Comparison of ENCODE assay signal across 27 mouse cellular contexts in genomic region chr16:40392106-40392505, GRCm38 (mm10).
DNase-seq lines count a peak whose midpoint lies in the region; ATAC-seq lines count a peak whose summit lies in the region.
"Had no signal": no experiment of that assay in that cellular context is flagged by ENCODE, and none has a peak within 500 bp of the region (broad histone marks: within the 10 kb centered on the region; RNA-seq: fewer than 3 reads in every experiment).

No protein-coding gene starts in this region.

- no peak overlapping the region for H3K4me3 ChIP-seq in neural tube, embryonic 11.5 days (ENCODE audit: low read depth, low read length)
- H3K4me3 ChIP-seq in hindbrain, embryonic 14.5 days (replicated peaks; ENCODE audit: low read length) = no peak overlapping the region
- no peak overlapping the region for H3K4me3 ChIP-seq in midbrain, embryonic 13.5 days (replicated peaks)
- H3K4me3 ChIP-seq in heart, embryonic 11.5 days (ENCODE audit: low read depth, low read length) = no peak overlapping the region
- H3K4me3 ChIP-seq: embryonic facial prominence, embryonic 15.5 days; heart, embryonic 13.5 days; kidney, embryonic 15.5 days; limb, embryonic 13.5 days; liver, embryonic 12.5 days; megakaryocyte, embryonic 14.5 days; myocyte; stomach, embryonic 15.5 days had no signal

- H3K9me3 ChIP-seq in neural tube, embryonic 11.5 days (ENCODE audit: control insufficient read depth, low read length) = no peaks in the 10 kb centered on the region
- no peaks in the 10 kb centered on the region for H3K9me3 ChIP-seq in hindbrain, embryonic 14.5 days (ENCODE audit: control insufficient read depth, low read length)
- no peaks in the 10 kb centered on the region for H3K9me3 ChIP-seq in midbrain, embryonic 13.5 days
- no peaks in the 10 kb centered on the region for H3K9me3 ChIP-seq in heart, embryonic 11.5 days (replicated peaks; ENCODE audit: control insufficient read depth, low read length)
- H3K9me3 ChIP-seq: embryonic facial prominence, embryonic 15.5 days; heart, embryonic 13.5 days; kidney, embryonic 15.5 days; limb, embryonic 13.5 days; liver, embryonic 12.5 days; megakaryocyte, embryonic 14.5 days; stomach, embryonic 15.5 days had no signal

- 49% methylated on average over 4 of the region's 4 CpGs for WGBS in neural tube, embryonic 11.5 days
- 24% methylated on average over 4 of the region's 4 CpGs for WGBS in hindbrain, embryonic 14.5 days
- WGBS in midbrain, embryonic 13.5 days = 31% methylated on average over 4 of the region's 4 CpGs
- WGBS in heart, embryonic 11.5 days (ENCODE audit: insufficient replicate concordance) = 79% methylated on average over 4 of the region's 4 CpGs

- H3K27me3 ChIP-seq in neural tube, embryonic 11.5 days (ENCODE audit: control insufficient read depth, insufficient read depth, low read length) = no peaks in the 10 kb centered on the region
- no peaks in the 10 kb centered on the region for H3K27me3 ChIP-seq in hindbrain, embryonic 14.5 days (ENCODE audit: control insufficient read depth, insufficient read depth, low read length)
- H3K27me3 ChIP-seq in midbrain, embryonic 13.5 days = no peaks in the 10 kb centered on the region
- no peaks in the 10 kb centered on the region for H3K27me3 ChIP-seq in heart, embryonic 11.5 days (ENCODE audit: control insufficient read depth, insufficient read depth, low read length)
- H3K27me3 ChIP-seq: embryonic facial prominence, embryonic 15.5 days; heart, embryonic 13.5 days; kidney, embryonic 15.5 days; limb, embryonic 13.5 days; liver, embryonic 12.5 days; megakaryocyte, embryonic 14.5 days; stomach, embryonic 15.5 days had no signal

- no peaks in the 10 kb centered on the region for H3K4me1 ChIP-seq in neural tube, embryonic 11.5 days (ENCODE audit: control insufficient read depth, insufficient read depth, low read length)
- no peaks in the 10 kb centered on the region for H3K4me1 ChIP-seq in hindbrain, embryonic 14.5 days (replicated peaks; ENCODE audit: control insufficient read depth, insufficient read depth, low read length)
- H3K4me1 ChIP-seq in midbrain, embryonic 13.5 days (replicated peaks) = peaks cover 4% of the 10 kb centered on the region
- no peaks in the 10 kb centered on the region for H3K4me1 ChIP-seq in heart, embryonic 11.5 days (ENCODE audit: control insufficient read depth, insufficient read depth, low read length)
- H3K4me1 ChIP-seq: embryonic facial prominence, embryonic 15.5 days; heart, embryonic 13.5 days; kidney, embryonic 15.5 days; limb, embryonic 13.5 days; liver, embryonic 12.5 days; megakaryocyte, embryonic 14.5 days; stomach, embryonic 15.5 days had no signal

- peak; percentile 20 for DNase-seq in neural tube, embryonic 11.5 days (ENCODE audit: low spot score)
- no peak for DNase-seq in neural tube, embryonic 10.5 days (ENCODE audit: extremely low spot score, low spot score)
- no peak for DNase-seq in hindbrain, embryonic 14.5 days (ENCODE audit: low spot score)
- DNase-seq in spleen, postnatal 14 days (ENCODE audit: low spot score in 2 of 2) = no peak
- no peak for DNase-seq in kidney, postnatal 36 days
- DNase-seq: adrenal gland, postnatal 10 days; cerebellum, adult 8-10 months; cerebellum, postnatal 36 days; gastrocnemius, postnatal 14 days; heart, adult 18-20 months; kidney, adult 11 months; kidney, postnatal 4 days; lung, adult 18-20 months; right cerebral cortex, adult 18-20 months; right cerebral cortex, postnatal 4 days; thymus, postnatal 25 days had no signal

- H3K4me2 ChIP-seq in neural tube, embryonic 11.5 days (ENCODE audit: low read depth) = no peak overlapping the region
- no peak overlapping the region for H3K4me2 ChIP-seq in hindbrain, embryonic 14.5 days (replicated peaks)
- H3K4me2 ChIP-seq in midbrain, embryonic 13.5 days (replicated peaks) = no peak overlapping the region
- no peak overlapping the region for H3K4me2 ChIP-seq in heart, embryonic 11.5 days
- H3K4me2 ChIP-seq: embryonic facial prominence, embryonic 15.5 days; heart, embryonic 13.5 days; kidney, embryonic 15.5 days; limb, embryonic 13.5 days; liver, embryonic 12.5 days; stomach, embryonic 15.5 days had no signal

- no peaks in the 10 kb centered on the region for H3K36me3 ChIP-seq in neural tube, embryonic 11.5 days (ENCODE audit: control insufficient read depth, insufficient read depth, low read length)
- no peaks in the 10 kb centered on the region for H3K36me3 ChIP-seq in hindbrain, embryonic 14.5 days (replicated peaks; ENCODE audit: control insufficient read depth, insufficient read depth)
- no peaks in the 10 kb centered on the region for H3K36me3 ChIP-seq in midbrain, embryonic 13.5 days
- H3K36me3 ChIP-seq in heart, embryonic 11.5 days (ENCODE audit: control insufficient read depth, insufficient read depth, low read length) = no peaks in the 10 kb centered on the region
- H3K36me3 ChIP-seq: embryonic facial prominence, embryonic 15.5 days; heart, embryonic 13.5 days; kidney, embryonic 15.5 days; limb, embryonic 13.5 days; liver, embryonic 12.5 days; stomach, embryonic 15.5 days had no signal

- H3K9ac ChIP-seq in neural tube, embryonic 11.5 days (ENCODE audit: low read length) = no peak overlapping the region
- H3K9ac ChIP-seq in hindbrain, embryonic 14.5 days = no peak overlapping the region
- no peak overlapping the region for H3K9ac ChIP-seq in midbrain, embryonic 13.5 days (replicated peaks)
- no peak overlapping the region for H3K9ac ChIP-seq in heart, embryonic 11.5 days (ENCODE audit: low read depth, low read length)
- H3K9ac ChIP-seq: embryonic facial prominence, embryonic 15.5 days; heart, embryonic 13.5 days; kidney, embryonic 15.5 days; limb, embryonic 13.5 days; liver, embryonic 12.5 days; stomach, embryonic 15.5 days had no signal

- H3K27ac ChIP-seq in neural tube, embryonic 11.5 days (ENCODE audit: low read depth, low read length) = no peak overlapping the region
- no peak overlapping the region for H3K27ac ChIP-seq in hindbrain, embryonic 14.5 days
- no peak overlapping the region for H3K27ac ChIP-seq in midbrain, embryonic 13.5 days
- no peak overlapping the region for H3K27ac ChIP-seq in heart, embryonic 11.5 days (ENCODE audit: low read depth, low read length)
- H3K27ac ChIP-seq: embryonic facial prominence, embryonic 15.5 days; heart, embryonic 13.5 days; kidney, embryonic 15.5 days; limb, embryonic 13.5 days; liver, embryonic 12.5 days; stomach, embryonic 15.5 days had no signal

- ATAC-seq in neural tube, embryonic 11.5 days (ENCODE audit: insufficient read depth, low FRiP score, low TSS enrichment) = peak; percentile 41; the same call in 1 of the 2 replicates
- ATAC-seq in hindbrain, embryonic 14.5 days (ENCODE audit: low FRiP score) = peak; percentile 34; the same call in 1 of the 2 replicates
- ATAC-seq in midbrain, embryonic 13.5 days = peak; percentile 65
- ATAC-seq in heart, embryonic 11.5 days (replicated peaks; ENCODE audit: insufficient number of reproducible peaks, low FRiP score, low TSS enrichment) = no peak
- ATAC-seq: forebrain, embryonic 16.5 days; liver, embryonic 12.5 days had no signal
